Mouse (Mus musculus) neural tube, embryonic 10.5 days (tissue): ENCODE measurements around the gene Mettl7a2.
"Not testable (repeated sequence)": the region's sequence is repeated elsewhere in the genome, so short reads cannot be mapped to it uniquely, and the experiment has no call there.

ENCODE experiments used
- DNase-seq: peaks from one replicate; pipeline ENCODE4 v3.0.0-alpha.2; 2017; ENCODE audit warnings: low spot score; ENCODE audit errors: extremely low spot score

Gene Mettl7a2

DNA sequence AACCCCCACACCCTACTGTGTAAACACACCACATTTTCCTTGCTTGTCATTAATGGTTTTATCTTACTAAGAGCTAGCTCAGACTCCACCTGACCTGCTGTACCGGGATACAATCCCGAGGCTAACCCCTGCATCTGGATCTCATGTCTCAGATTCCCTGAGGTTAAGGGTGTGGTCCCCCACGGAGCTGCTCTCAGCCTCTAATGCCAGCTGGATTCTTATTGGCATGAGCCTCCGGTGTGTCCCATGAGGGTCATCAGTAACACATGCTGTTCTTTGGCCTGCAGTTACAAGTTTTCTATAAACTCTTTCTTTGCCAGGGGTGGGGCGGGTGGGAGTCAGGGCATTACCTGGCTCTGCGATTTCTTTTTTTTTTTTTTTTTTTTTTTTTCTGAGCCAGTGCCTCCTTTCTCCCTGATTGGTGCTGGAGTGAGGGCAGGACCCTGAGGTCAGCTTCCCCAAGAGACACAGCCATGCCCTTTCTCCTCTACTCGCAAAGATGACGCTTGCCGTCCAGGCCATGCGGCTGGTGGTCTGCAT, at the start of gene Mettl7a2, which contains the start of gene Methig1:
Mettl7a2 (plus strand) TSS at position 490 of the 540 bp plus-strand sequence.
Methig1 (plus strand) TSS at position 439 of the 540 bp plus-strand sequence.
- DNase-seq: no peak

DNA sequence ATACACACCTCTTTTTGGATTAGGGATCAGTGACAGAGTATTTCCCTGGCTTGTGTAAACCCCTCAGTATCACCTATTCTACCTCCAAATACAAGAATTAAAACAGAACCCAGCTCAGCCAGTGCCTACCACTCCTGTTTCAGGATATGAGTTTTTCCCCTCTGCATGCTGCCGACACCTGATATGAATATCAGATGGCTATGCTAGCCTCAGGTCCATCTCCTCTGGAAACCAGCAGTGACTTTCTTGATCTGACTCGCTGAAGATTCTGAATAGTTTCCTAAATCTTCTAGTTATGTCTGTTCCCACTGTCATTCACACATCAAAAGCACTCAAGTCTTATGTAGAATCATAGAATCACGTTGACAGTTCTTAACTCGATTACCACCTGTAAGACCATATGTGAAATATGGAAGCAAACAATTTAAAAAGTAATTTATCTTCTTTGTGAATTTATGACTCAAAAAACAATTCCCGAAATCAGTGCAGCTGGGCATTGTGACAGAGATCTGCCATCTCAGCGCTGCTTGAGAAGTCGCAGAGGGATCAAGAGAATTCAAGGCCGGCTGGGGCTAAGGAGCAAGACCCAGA, 49.5 kb upstream of the Mettl7a2 start:
- no peak for DNase-seq

DNA sequence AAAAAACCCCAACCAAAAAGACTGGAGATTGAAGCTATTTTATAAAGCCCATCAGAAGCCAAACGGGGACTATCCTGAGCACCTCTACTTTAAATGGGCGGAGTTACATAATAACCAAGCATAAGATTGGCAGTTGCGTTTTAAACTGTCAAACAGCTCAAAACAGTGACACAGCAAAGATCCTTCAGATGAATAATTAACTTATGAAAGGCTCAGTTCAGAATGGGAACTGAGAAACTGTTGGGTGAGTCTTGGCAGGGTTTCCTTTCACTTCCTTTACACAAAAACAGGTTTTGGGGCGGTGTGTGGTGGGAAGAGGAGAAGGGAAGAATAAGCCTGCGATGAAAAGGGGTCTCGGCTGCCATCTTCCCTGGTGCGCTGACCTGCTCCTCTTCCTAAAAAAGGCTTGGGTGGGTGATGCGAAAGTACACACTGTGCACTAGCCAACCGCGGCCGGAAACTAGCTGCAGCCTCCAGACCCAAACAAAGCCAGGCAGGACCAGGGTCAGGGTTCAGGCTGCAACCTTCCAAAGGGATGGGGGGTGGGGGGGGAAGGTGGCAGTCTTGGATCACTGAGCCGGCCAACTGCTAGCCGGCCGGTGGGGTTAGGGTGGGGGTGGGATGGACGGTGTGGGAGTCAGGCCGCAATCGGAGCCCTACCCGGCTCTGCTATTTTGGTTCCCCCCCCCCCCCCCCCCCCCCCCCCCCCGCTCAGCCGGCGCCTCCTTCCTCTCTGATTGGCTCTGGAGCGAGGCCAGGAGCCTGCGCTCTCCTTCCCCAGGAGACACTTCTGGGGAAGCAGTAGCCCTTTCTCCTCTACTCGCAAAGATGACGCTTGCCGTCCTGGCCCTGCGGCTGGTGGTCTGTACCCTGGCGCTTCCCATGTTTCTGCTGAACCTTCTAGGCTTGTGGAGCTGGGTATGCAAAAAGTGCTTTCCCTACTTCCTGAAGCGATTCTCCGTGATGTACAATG, 48.7 kb upstream of the Mettl7a2 start, which contains the start of gene Mettl7a1:
Mettl7a1 (plus strand) TSS at position 122 of the 973 bp plus-strand sequence.
- peak; percentile 81 for DNase-seq

DNA sequence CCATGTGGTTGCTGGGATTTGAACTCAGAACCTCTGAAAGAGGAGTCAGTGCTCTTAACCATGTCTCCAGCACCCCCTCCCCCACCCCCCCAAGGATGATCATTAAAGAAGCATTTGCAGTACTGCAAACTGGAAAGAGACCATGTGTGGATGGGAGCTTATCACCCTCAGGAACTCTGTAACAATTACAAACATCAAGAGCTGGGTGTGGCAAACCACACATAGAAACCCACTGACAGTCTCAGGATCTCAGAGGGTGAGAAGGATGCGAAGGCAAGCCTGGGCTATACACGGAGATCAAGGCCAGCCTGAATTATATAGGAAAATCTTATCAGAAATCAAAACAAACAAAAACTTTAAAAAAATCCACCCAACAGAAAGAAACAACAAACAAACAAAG, 46.8 kb upstream of the Mettl7a2 start:
- DNase-seq: no peak

DNA sequence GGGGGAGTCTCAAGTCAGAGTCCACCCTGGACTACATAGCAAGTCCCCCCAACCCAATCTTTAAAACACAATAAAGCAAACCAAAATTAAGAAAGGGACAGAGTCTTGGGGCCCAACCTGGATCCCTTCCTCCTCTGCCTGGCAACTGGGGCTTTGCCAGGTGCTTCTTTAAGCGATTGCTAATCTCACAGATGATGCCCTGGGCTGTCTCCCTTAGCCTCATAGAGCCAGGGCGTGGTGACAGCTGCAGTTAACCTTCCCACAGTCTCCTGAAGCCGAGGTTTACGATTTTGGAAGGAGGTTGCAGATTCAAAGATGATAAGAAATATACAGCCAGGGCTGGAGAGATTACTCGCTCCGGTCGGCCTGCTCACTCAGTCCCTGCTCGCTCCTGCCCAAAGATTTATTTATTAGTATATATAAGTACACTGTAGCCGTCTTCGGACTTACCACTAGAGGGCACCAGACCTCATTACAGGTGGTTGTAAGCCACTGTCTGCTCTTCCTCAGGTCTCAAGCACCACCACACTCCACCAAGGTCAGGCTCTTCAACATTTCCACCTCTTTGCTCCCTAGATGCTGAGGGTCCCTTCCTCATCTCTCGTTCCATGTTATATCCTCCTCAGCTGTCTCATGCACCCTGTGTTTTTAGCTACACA, 45.4 kb upstream of the Mettl7a2 start:
- not testable (repeated sequence) for DNase-seq

DNA sequence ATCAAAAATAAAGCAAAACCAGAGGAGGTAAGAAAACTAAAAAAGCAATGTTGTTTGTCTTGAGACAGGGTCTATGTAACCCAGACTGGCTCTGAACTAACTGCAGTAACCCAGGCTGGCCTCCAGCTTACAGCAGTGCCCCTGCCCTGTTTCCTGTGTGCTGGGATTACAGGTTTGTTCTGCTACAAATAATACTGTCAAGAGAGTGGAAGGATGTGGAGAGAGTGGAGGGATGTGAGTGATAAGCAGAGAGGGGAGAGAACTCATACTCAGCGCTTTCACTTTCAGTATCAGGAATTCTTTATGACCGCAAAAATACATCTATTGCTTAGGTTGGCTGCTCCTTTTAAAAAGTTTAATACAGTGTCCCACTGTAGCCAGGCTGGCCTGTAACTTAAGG, 40.7 kb upstream of the Mettl7a2 start:
- DNase-seq: no peak

DNA sequence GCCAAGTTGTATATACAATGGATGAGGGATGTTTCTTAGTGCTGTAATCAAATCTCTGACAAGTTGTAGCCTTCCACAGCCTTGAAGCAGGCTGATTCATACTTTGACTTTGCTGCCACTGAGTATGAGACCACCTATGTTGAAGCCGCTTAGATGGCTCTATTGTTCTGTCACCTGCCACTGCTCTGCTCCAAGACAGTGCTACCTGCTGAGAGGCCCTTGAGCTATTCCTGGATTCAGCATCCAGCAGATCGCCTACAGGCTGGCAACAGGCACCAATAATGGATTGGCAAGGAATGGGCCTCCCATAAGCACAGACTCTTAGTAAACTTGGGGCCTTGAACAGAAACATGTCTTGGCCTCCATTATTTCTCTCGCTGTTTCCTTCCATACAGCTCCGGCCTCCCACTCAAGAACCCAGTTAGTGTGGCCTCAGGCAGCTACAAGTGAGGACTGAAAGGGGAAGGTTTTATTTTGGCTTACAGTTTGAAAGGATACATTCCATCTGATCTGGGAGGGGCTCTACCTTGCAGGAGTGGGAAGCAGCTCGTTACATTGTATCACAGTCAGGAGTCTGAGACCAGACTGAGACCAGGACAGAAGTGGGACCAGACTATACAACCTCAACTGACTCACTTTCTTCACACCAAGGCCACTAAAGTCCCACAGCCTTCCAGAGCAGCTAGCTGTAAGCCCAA, 38.4 kb upstream of the Mettl7a2 start:
- no peak for DNase-seq

DNA sequence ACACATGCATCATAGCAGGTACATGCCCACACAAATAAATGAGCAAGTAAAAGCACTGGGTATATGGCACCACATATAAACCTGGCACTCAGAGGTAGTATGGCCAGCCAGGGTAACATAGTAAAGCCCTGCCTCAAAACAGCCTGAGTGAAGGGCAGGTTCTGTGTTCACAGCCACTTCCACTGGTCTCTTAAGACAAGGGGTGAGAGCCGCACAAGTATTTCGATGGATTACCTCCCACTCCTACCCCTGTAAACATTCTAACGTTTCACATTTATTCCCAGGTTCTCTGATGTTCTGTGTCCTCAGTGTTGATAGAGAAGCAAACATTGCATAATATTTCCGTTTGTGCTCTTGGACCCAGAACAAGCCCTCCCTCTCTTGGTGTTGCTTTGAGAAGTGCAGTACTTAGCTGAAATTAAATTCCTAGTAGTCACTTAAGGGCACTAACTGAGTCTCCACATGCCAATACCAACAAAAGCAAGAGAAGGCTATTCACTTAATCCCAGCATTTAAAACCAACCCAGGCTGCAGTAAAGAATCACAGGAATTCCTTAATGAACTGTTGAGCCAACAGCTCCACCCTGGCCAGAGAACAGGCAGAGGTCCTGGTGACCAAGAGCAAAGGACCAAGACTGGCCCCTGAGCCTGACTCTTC, 34.9 kb upstream of the Mettl7a2 start:
- not testable (repeated sequence) for DNase-seq

DNA sequence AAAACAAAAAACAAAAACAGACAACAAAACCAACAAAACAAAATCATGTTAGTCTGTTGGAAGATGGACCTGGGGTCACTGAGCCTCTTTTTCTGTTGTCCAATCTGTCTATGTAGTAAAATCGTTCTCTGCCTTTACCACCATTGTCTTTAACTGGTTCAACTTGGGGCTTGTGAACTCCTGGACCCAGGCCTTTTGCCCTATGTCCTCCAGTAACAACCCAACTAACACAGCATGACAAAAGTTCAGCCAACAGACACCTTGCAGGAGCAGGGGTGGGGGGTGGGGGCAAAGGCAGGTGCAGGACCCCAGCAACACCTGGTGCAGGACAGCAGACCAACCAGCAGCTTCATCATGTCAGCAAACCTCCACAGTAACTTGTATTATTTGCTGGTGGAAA, 33.1 kb upstream of the Mettl7a2 start:
- no peak for DNase-seq

DNA sequence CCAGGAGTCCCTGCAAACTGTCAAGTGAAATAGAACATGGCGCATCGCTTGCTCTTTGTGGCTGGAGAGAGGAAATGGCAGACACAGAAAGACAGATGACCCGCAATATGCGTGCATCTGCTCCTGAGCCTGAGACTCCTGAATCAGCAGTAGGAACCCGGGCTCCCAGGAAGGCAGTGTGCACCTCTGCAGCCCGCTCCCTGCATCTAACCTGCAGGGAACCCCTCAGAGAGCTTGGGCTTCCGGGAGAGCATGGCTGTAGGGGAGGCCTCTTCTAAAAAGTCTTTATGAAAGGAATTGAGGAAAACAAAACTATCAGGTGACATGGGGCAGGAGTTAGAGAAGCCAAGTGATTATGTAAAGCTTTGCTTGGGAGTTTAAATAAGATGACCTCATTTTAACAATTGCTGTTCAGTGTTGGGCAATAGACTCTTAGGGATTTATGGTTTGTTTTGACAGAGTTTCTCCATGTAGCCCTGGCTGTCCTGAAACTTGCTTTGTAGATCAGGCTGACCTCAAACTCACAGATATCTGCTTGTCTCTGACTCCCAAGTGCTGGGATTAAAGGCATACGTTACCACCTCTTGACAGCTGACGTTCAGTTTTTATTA, 32.6 kb upstream of the Mettl7a2 start:
- DNase-seq: no peak

DNA sequence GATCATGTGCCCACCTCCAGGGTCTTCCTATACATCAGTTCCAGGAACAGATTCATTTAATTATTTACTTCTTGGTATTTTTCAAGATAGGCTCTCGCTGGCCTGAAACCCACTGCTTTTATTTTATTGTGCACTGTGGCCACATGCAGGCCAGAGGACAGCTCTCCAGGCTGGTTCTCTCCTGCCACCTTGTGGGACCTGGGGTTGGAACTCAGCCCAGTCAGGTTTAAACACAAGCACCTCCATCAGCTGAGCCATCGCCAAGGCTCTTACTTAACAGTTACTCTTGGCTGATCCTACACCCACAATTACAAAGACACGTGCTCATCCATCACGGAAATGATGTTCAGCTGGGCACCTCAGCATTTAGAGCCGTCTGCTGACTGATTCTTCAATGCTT, 31.9 kb upstream of the Mettl7a2 start:
- no peak for DNase-seq

DNA sequence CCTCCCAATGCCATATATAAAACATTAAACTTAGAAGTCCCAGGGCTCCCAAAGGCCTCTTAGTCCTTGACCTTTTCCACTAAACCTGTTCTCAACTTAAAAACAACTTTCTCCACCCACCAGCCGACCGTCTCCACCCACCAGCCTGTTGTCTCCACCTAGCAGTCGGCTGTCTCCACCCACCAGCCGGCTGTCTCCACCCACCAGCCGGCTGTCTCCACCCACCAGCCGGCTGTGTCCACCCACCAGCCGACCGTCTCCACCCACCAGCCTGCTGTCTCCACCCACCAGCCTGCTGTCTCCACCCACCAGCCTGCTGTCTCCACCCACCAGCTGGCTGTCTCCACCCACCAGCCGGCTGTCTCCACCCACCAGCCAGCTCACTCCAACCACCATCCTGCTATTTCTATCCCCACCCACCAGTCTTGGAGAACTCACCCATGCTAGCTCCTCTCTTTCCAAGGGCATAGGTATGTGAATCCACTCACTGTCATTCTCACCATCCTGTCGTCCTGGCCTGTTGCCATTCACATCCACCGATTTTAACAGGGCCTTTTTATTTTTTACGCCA, 28.9 kb upstream of the Mettl7a2 start:
- no peak for DNase-seq

DNA sequence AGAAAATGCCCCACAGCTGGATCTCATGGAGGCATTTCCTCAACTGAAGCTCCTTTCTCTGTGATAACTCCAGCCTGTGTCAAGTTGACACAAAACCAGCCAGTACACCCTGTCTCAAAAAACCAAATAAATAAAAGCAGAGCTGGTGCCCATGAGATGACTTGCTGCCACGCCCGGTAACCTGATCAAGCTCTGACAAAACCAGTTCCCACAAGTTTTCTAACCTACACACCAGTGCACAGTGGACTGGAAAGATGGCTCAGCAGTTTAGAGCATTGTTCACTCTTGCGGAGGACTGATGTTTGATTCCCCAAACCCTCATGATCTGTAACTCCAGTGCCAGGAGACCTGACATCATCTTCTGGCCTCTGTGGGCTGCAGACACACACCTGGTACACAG, 27.8 kb upstream of the Mettl7a2 start:
- no peak for DNase-seq

DNA sequence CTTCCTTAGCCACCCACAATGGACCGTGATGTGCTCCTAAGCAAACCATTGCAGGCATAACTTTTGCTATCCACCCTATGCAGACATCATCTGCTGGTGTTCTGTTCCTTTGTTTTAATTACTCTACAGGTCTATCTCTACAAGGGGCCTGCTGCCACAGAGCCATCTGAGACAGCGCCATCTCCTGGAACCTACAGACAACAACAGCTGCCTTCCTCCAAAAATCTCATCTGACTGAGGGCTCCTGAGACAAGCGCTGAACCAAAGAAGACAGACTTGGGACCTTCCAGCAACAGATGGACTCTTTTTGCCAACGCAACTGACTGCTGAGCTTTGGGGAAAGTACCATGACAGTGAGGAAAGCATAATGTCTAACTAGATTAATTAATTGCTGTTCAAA, 24.9 kb upstream of the Mettl7a2 start:
- DNase-seq: not testable (repeated sequence)

DNA sequence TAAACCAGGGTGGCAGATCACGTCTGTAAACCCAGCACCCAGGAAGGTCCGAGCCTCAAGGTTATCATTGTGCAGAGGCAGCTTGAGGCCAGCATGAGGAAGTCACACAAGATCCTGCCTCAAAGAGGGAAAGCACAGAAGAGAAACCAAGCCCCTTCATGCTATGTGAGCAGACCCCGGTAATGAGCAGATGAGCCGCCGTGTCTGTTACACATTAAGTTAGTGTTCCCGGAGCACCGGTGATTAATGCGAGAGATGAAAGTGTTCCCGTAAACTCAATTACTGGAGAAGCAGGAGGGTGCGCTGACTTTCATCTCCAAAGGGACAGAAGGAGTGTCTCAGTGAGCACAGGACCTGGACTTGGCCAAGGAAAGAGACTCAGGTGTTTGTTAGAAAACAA, 23.7 kb upstream of the Mettl7a2 start:
- DNase-seq: not testable (repeated sequence)

DNA sequence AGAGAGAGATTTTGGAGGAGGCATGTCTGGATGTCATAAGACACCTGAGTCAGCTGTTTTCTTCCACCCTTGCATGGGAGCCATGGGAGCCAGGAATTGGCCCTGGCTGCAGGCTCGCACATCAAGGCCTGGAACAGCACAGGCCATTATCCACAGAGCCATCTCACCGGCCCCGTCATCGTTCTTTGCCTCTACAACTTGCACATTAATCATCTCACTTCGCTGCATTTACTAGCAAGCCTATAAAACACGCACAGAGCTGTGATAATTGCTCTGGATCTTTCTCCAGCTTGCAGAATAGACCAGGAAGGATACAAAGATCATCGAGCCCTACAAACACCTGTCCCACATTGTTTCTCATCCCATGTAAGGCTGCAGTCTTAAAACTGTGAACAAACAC, 22.3 kb upstream of the Mettl7a2 start:
- DNase-seq: no peak

DNA sequence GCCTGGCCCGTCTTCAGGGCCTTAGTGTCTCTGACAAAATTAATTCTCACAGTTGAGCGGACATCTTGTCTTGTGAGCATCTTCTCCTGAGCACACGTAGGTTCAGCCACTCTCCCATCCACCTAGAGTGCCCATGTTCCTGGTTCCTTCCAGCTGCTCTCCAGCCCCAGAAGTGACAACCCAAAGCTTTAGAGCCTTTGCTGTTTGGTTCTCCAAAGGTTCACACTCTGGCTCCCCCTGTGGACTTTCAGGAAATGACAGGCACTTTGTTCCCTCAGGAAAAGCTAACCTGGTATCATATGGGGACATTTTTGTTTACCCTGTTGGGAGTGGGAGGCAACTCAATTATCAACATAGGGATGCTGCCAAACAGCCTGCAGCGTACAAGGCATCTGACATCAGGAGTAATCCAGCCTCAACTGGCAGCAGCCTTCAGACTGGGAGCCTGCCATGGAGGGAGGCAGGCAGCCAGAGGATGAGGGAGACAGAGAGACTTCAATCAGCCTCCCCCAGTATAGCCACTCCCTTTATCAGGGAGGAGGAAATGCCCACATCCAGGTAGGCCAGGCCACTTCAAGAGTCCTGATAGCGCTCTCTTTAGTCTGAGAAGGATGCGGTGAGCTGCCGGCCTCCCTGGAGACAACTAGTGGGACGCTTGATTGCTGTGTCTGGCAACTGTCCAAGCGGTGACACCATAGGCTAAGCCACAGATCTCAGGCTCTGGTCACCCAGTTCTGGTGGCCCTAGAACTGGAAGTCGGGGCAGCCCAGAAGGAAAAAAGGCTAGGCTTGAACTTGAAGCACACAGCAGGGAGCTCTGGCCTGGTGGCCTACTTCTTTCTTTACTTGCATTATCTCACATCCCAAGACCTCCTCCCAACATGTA, 20.7 kb upstream of the Mettl7a2 start:
- not testable (repeated sequence) for DNase-seq

DNA sequence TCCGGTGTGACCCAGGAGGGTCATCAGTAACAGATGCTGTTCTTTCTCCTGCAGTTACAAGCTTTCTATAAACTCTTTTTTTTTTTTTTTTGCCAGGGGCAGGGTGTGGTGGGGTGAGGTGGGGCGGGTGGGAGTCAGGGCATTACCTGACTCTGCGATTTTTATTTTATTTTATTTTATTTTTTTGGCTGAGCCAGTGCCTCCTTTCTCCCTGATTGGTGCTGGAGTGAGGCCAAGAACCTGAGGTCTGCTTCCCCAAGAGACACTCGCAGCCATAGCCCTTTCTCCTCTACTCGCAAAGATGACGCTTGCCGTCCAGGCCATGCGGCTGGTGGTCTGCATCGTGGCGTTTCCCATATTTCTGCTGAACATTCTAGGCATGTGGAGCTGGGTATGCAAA, 18.4 kb upstream of the Mettl7a2 start, which contains the start of gene Mettl7a3:
Mettl7a3 (plus strand) TSS at position 301 of the 400 bp plus-strand sequence.
- DNase-seq: no peak

DNA sequence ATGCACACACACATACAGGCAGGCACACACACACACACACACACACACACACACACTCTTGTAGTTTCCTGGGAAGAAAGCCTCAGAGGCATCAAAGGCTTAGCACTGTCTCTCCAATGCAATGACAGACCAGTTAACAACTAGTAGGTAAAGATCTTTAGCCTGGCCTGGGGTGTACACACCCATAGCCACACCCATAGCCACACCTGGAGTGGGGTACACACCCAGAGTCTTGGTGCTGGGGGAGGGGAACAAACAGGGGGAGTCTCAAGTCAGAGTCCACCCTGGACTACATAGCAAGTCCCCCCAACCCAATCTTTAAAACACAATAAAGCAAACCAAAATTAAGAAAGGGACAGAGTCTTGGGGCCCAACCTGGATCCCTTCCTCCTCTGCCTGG, 15.7 kb upstream of the Mettl7a2 start:
- DNase-seq: not testable (repeated sequence)
